Mouse (Mus musculus) lung, adult 2 months (tissue): ENCODE data around the gene Fam3c.

Experiments used
- CTCF ChIP-seq: fragments of 200-500 bp; IDR thresholded peaks from 2 replicates; pipeline ENCODE4 v1.5.1; 2011; ENCODE audit warnings: mild to moderate bottlenecking, low read length, control low read depth; ENCODE audit not compliant: insufficient read depth
- POLR2A ChIP-seq: fragments of 200-500 bp; IDR thresholded peaks from 2 replicates; pipeline ENCODE4 v1.6.1; 2011; ENCODE audit warnings: low read depth, mild to moderate bottlenecking, control low read depth, low read length, borderline replicate concordance; ENCODE audit errors: extremely low read depth

DNA sequence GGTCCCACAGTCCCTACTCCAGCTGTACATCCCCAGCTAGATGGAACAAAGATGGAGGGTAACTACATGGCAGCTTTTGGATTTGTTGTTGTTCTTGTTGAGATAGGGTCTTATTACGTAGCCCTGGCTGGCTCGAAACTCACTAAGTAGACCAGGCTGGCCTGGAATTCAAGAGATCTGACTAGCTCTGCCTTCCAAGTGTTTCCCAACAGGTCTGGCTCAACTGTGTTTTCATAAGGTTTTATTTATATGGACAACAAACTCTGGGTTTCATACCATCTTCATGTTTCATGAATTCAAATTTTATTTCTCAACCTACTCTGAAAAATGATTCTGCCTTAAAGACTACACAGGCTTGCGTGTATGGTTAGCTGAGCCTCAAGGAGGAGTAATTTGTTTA, 7.1 kb downstream of the Fam3c start:
- TF ChIP-seq CTCF: no peak
- no peak for TF ChIP-seq POLR2A
